Mouse (Mus musculus): ENCODE measurements around the gene Hmx3.

Hmx3 gene

DNA sequence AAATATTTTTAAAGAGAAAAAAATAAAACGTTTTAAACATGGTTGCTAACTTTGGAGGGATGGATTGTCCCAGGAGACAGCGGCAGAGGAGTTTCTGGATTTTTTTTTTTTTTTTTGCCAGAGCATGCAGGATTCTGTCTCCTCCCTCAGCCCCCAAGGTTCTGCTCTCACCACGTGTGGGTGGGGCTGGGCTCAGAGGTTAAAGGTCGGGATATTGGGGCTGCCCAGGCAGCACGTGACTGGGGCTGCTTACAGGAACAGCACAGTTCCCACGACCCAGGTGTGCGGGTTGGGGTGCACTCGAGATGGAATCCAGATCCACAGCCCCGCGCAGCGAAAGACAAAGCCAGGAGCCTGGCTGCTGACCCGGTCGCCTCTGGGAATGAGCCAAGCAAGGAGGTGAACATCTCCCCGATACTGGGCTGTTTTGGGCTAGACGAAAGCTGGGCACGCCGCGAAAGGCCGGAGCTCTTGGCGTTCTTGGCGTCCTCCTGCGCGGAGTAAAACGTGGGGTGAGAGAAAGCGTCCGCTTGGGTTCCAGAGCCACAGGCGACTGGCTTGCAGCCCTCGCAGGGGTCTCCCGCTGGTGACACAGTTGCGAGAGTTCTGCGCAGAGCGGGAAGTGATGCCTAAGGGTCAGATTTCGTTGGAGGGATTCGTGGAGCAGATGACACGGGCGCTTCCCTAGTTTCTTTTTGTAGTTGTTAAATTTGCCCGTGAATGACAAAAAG, 14.0 kb downstream of the Hmx3 start:
- DNase-seq (ENCODE audit: low spot score), result peak; percentile 26

DNA sequence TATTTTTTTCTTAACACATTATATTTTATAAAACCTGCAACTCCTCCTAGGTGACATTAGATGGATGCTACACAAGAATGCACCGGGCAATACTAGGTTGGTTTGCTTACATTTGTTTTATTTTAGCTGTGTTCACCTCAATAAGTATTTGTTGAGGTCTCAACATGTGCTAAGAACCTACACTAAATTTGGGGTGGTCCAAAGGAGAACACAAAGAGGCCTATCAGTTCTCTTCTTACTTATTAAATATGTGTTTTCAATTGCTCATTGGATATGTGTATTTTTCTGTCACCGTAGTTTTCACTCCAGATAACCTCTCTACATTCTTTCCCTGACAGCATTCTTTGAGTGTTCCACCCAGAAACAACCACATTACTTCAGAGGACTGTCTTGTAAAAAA, 15.1 kb downstream of the Hmx3 start:
- no peak for DNase-seq (ENCODE audit: low spot score)

- peak; percentile 83 for DNase-seq (ENCODE audit: low spot score)
Observed at GRCm38 (mm10) chr7:131559986-131560696, 17.5 kb downstream of the Hmx3 start, which contains the start of gene Bub3. Gene Bub3 (plus strand): TSS chr7:131560222.

- no peak for DNase-seq (ENCODE audit: low spot score)
Observed at GRCm38 (mm10) chr7:131560697-131561042, 18.0 kb downstream of the Hmx3 start.

- no peak for DNase-seq (ENCODE audit: low spot score)
Observed at GRCm38 (mm10) chr7:131575246-131575645, 32.6 kb downstream of the Hmx3 start.

DNA sequence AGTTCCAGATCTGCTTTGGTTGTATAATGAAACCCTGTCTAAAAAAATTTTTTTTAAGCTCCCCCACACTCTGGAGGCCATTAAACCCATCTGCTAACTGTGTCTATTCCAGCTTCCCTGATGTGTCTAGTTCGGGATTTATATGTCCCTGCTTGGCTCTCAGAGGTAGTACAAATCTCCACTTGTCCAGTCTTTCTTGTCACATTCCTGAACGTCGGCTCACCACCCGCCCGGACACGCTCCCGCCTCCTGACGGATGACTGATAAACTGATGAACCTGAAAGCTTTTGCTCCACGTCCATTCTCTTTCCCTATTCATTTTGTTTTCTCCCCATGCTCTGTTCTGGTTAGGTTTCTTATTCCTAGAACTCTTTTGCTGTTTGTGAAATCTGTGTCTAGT, 39.5 kb downstream of the Hmx3 start:
- DNase-seq (ENCODE audit: low spot score), result no peak

DNA sequence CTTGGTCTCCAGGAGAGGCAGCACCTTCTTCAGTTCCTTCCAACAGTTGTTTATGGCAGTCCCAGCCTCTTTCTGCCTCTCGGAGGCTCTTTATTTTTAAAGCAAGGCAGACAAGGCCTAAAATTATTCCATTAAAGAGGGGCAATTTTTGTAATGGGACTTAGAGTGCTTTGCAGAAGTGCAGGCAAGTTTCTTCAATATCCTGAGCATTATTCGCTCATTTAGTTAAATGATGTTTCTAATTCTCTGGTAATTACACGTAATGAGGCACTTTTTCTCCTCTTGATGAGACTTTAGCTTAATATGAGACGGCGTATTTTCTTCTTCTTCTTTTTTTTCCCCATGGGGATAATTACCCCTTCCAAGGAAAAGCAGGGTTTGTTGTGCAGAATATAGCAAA, 42.9 kb downstream of the Hmx3 start:
- no peak for DNase-seq (ENCODE audit: low spot score)
